Mouse (Mus musculus): ENCODE measurements around the gene Zbtb20. TPM values are rescaled to one million over a fixed set of nuclear protein-coding genes. Genes with fewer than 3 reads are reported as not detected.

The Zbtb20 gene
- polyA plus RNA-seq, 1 experiment from 2014 or later: 30.9 TPM

- peak overlapping the region; percentile 76 for H3K9ac ChIP-seq
- H3K27ac ChIP-seq (replicated peaks): peak overlapping the region; percentile 96
- 64% methylated on average over 6 of the region's 6 CpGs for WGBS
- no peaks in the 10 kb centered on the region for H3K9me3 ChIP-seq
- H3K4me1 ChIP-seq: peaks cover 32% of the 10 kb centered on the region
- H3K4me3 ChIP-seq: peak overlapping the region; percentile 36
- no peak for ATAC-seq (ENCODE audit: extremely low read depth, insufficient number of reproducible peaks, low FRiP score, low TSS enrichment)
- no peaks in the 10 kb centered on the region for H3K27me3 ChIP-seq (replicated peaks)
- peak overlapping the region; percentile 65 for H3K4me2 ChIP-seq
- H3K36me3 ChIP-seq: no peaks in the 10 kb centered on the region
These were observed 488.8 kb downstream of the Zbtb20 start for GRCm38 (mm10) chr16:43364516-43364910.

DNA sequence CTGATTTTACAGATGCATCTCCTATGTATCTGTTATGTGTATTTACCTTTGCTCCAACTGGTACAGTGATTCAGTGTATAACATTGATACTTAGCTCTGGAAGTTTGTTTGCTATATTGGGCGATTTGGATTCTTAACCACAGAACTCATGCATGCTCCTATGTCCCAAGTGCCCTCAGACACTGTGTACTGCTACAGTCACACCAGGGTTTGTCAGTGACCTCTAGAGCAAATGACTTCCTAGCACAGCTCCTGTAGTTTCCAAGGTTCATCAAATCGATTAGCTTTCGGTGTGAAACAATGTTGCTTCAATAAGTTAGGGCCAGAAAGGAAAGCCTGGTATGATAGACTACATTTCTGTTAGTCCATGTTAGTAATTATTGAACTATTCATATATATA lies 489.6 kb downstream of the Zbtb20 start:
- ATAC-seq (ENCODE audit: extremely low read depth, insufficient number of reproducible peaks, low FRiP score, low TSS enrichment): no peak
- no peak overlapping the region for H3K9ac ChIP-seq
- peaks cover 37% of the 10 kb centered on the region for H3K4me1 ChIP-seq
- no peaks in the 10 kb centered on the region for H3K27me3 ChIP-seq (replicated peaks)
- no peaks in the 10 kb centered on the region for H3K9me3 ChIP-seq
- H3K36me3 ChIP-seq: no peaks in the 10 kb centered on the region
- peak overlapping the region; percentile 96; the same call in 1 of the 2 replicates for H3K27ac ChIP-seq (replicated peaks)
- no peak overlapping the region for H3K4me3 ChIP-seq
- 68% methylated on average over 3 of the region's 3 CpGs for WGBS
- H3K4me2 ChIP-seq: peak overlapping the region; percentile 65

- Histone ChIP-seq H3K4me3 (no peak overlapping the region), H3K36me3 (no peaks in the 10 kb centered on the region)
These were observed 494.9 kb downstream of the Zbtb20 start for GRCm38 (mm10) chr16:43370496-43371020.

GRCm38 (mm10) chr16:43376782-43377181 lies 501.1 kb downstream of the Zbtb20 start:
- no peak overlapping the region for H3K9ac ChIP-seq
- 73% methylated on average over 6 of the region's 6 CpGs for WGBS
- no peak for ATAC-seq (ENCODE audit: extremely low read depth, insufficient number of reproducible peaks, low FRiP score, low TSS enrichment)
- H3K36me3 ChIP-seq: no peaks in the 10 kb centered on the region
- H3K4me3 ChIP-seq: no peak overlapping the region
- no peak overlapping the region for H3K4me2 ChIP-seq
- H3K9me3 ChIP-seq: no peaks in the 10 kb centered on the region
- no peaks in the 10 kb centered on the region for H3K27me3 ChIP-seq (replicated peaks)
- no peak overlapping the region for H3K27ac ChIP-seq (replicated peaks)
- H3K4me1 ChIP-seq: peaks cover 22% of the 10 kb centered on the region

More at GRCm38 (mm10) chr16:43370496-43371020, 494.9 kb downstream of the Zbtb20 start:
- Histone ChIP-seq H3K9me3 (no peaks in the 10 kb centered on the region), H3K27ac (replicated peaks) (no peak overlapping the region), H3K9ac (no peak overlapping the region), H3K4me1 (peaks cover 26% of the 10 kb centered on the region), H3K27me3 (replicated peaks) (no peaks in the 10 kb centered on the region), H3K4me2 (no peak overlapping the region)
- no peak for ATAC-seq (ENCODE audit: extremely low read depth, insufficient number of reproducible peaks, low FRiP score, low TSS enrichment)
- WGBS: 54% methylated on average over 3 of the region's 3 CpGs

- Histone ChIP-seq H3K9me3 (no peaks in the 10 kb centered on the region), H3K4me1 (peaks cover 23% of the 10 kb centered on the region), H3K9ac (no peak overlapping the region), H3K4me2 (no peak overlapping the region), H3K36me3 (no peaks in the 10 kb centered on the region), H3K27ac (replicated peaks) (no peak overlapping the region), H3K4me3 (no peak overlapping the region), H3K27me3 (replicated peaks) (no peaks in the 10 kb centered on the region)
- no peak for ATAC-seq (ENCODE audit: extremely low read depth, insufficient number of reproducible peaks, low FRiP score, low TSS enrichment)
- WGBS: 71% methylated on average over 7 of the region's 7 CpGs
These were observed 504.0 kb downstream of the Zbtb20 start for GRCm38 (mm10) chr16:43379351-43380325.

DNA sequence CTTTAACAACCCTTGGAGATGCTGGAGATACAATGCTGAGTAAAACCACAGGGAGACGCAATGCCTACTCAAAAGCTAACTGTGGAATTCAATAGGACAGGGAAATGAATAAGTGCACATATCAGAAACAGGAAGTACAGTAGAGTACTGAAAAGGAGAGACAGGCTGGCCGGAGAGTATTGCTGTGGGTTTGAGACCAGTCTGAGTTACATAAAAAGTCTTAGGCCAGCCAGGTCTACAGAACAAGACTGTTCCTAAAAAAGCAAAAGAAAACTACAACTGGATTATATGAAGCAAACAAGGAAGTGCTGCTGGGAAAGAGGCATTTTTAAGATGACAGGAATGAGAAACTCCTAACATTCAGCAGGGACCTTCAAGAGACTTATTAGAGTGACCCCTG lies 505.5 kb downstream of the Zbtb20 start:
- Histone ChIP-seq H3K4me2 (no peak overlapping the region), H3K36me3 (no peaks in the 10 kb centered on the region), H3K27ac (replicated peaks) (no peak overlapping the region), H3K4me1 (peaks cover 32% of the 10 kb centered on the region), H3K4me3 (no peak overlapping the region), H3K9me3 (no peaks in the 10 kb centered on the region), H3K27me3 (replicated peaks) (no peaks in the 10 kb centered on the region), H3K9ac (no peak overlapping the region)
- 60% methylated on average over 2 of the region's 2 CpGs for WGBS
- ATAC-seq (ENCODE audit: extremely low read depth, insufficient number of reproducible peaks, low FRiP score, low TSS enrichment): no peak

DNA sequence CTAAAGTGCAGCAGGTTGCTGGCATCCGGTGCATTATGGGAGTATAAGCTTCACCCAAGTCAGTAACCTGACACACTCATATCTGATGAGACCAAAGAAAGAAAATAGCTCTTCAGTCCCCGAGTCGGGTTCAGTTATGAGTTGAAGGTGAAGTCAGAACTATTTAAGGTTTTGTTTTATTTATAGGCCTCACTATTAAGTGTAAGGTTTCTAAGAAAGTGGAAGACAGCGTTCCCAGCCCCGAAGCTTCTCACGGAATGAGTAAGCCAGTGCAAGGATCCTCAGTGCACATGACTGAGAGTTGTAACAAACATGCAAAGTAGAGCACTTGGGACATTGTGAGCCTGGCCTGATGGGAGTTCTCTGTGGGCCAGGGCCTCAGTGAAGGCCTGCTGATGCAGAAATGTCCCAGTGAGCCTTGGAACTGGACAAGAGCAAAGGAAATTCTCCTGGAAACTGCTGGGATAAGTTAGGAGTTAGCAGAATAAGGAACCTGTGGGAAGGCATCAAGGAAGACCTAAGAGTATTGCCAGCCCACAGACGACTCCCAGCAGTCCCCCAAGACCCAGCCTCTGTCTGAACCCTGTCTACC lies 507.6 kb downstream of the Zbtb20 start:
- ATAC-seq (ENCODE audit: extremely low read depth, insufficient number of reproducible peaks, low FRiP score, low TSS enrichment): no peak
- Histone ChIP-seq H3K9ac (no peak overlapping the region), H3K4me1 (peaks cover 37% of the 10 kb centered on the region), H3K36me3 (no peaks in the 10 kb centered on the region), H3K9me3 (no peaks in the 10 kb centered on the region), H3K4me2 (no peak overlapping the region), H3K27me3 (replicated peaks) (no peaks in the 10 kb centered on the region), H3K4me3 (no peak overlapping the region), H3K27ac (replicated peaks) (peak overlapping the region; percentile 39; the same call in 1 of the 2 replicates)
- WGBS: 52% methylated on average over 7 of the region's 7 CpGs

DNA sequence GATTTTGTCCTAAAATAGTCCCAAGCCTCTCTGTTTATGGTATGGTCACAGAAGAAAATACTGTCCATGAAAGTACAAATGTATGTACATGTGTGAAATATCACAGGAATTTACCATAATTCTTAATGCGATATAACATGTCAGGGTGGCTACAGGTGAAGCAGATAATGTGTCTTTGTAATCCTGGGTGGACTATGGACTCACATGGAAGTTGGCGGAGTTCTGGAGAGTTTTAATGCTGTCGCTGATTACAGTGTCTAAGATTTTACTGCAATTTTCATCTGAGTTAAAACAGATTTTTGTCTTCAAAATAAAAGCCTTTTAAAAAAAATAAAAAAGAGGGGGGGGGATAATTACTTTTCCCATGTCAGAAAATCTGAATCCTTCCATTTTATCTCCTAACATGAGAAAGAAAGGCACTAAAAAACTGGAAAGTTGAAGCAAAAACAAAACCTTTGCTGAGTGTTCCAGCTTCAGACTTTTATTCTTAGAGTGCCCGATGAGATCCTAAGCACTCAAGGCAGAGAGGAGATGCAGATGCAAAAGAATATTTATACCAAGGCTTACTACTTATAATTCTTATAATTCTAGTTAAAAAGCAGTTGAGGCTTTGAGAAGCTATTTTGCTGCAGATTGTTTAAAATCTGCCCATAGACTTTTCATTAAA lies 509.4 kb downstream of the Zbtb20 start:
- Histone ChIP-seq H3K27me3 (replicated peaks) (no peaks in the 10 kb centered on the region), H3K9ac (no peak overlapping the region), H3K4me1 (peaks cover 29% of the 10 kb centered on the region), H3K27ac (replicated peaks) (no peak overlapping the region), H3K4me2 (no peak overlapping the region), H3K4me3 (no peak overlapping the region), H3K9me3 (no peaks in the 10 kb centered on the region), H3K36me3 (no peaks in the 10 kb centered on the region)
- no peak for ATAC-seq (ENCODE audit: extremely low read depth, insufficient number of reproducible peaks, low FRiP score, low TSS enrichment)
- WGBS: 79% methylated on average over 4 of the region's 4 CpGs

DNA sequence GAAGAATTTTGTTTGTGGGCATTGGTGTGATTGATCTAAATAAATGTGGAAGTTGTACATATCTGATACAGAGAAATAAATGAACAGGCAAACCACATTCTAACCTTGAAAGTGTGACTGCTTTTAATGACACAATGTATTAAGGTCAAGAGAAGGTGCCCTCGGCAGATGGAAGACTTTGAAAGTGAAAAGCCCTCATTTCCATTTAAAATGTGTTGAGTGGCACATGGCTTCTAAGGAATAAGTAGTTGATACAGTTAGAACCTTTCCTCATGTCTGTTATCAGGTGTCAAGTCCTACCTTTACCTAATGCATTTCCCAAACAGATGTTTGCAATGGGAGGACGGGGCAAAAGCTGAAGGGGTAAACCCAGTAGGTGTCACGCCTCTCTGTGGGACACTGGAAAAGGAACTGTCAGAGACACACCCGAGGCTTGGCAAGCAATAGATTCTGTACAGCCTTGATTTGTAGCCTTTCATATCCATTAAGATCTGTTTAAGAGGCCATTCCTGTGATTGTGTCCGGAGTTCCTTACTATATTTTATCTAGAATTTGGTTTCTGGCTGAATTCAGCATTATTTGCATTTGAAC lies 510.0 kb downstream of the Zbtb20 start:
- Histone ChIP-seq H3K27ac (replicated peaks) (0 out of 2 replicates have a peak overlapping the region, but pooled peaks have one; percentile 12), H3K36me3 (no peaks in the 10 kb centered on the region), H3K27me3 (replicated peaks) (no peaks in the 10 kb centered on the region), H3K4me3 (no peak overlapping the region), H3K4me2 (no peak overlapping the region), H3K9me3 (no peaks in the 10 kb centered on the region), H3K9ac (no peak overlapping the region), H3K4me1 (peaks cover 27% of the 10 kb centered on the region)
- 54% methylated on average over 5 of the region's 5 CpGs for WGBS
- ATAC-seq (ENCODE audit: extremely low read depth, insufficient number of reproducible peaks, low FRiP score, low TSS enrichment): no peak

- H3K9me3 ChIP-seq: no peaks in the 10 kb centered on the region
- H3K27me3 ChIP-seq (replicated peaks): no peaks in the 10 kb centered on the region
- H3K9ac ChIP-seq: no peak overlapping the region
- 0 out of 2 replicates have a peak overlapping the region, but pooled peaks have one; percentile 12 for H3K27ac ChIP-seq (replicated peaks)
- H3K36me3 ChIP-seq: no peaks in the 10 kb centered on the region
- peak overlapping the region; percentile 36 for H3K4me2 ChIP-seq
- WGBS: 37% methylated on average over 5 of the region's 5 CpGs
- peaks cover 23% of the 10 kb centered on the region for H3K4me1 ChIP-seq
- H3K4me3 ChIP-seq: no peak overlapping the region
- ATAC-seq (ENCODE audit: extremely low read depth, insufficient number of reproducible peaks, low FRiP score, low TSS enrichment): no peak
These were observed 510.7 kb downstream of the Zbtb20 start for GRCm38 (mm10) chr16:43386426-43386825.

DNA sequence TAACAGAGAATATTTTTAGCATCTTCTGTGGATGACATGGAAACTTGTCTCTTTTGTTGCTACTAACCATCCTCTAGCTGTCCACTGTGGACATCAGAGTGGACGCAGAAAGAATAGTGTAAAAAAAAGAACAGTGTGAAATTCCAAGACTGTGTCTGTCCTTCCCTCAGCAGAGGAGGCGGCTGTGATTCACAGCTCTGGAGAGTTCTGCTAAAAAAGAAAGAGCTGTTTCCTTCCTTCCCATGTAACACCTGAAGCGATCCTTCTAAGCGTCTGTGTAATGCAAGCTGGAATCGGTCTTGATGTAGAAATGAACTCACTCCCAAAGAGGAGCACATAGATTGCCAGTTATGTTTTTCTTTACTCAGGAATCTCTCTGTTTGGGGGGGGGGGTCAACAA lies 512.7 kb downstream of the Zbtb20 start:
- no peaks in the 10 kb centered on the region for H3K27me3 ChIP-seq (replicated peaks)
- H3K36me3 ChIP-seq: no peaks in the 10 kb centered on the region
- peaks cover 20% of the 10 kb centered on the region for H3K4me1 ChIP-seq
- ATAC-seq (ENCODE audit: extremely low read depth, insufficient number of reproducible peaks, low FRiP score, low TSS enrichment): no peak
- H3K27ac ChIP-seq (replicated peaks): no peak overlapping the region
- H3K4me3 ChIP-seq: no peak overlapping the region
- WGBS: 78% methylated on average over 5 of the region's 5 CpGs
- H3K9me3 ChIP-seq: no peaks in the 10 kb centered on the region
- no peak overlapping the region for H3K9ac ChIP-seq
- no peak overlapping the region for H3K4me2 ChIP-seq
